Mouse (Mus musculus) layer of hippocampus, adult 18-20 months (tissue): ENCODE measurements around the gene Amd1. TPM values are rescaled to one million over a fixed set of nuclear protein-coding genes. Genes with fewer than 3 reads are reported as not detected.

Experiments
- DNase-seq, 2 experiments: peaks; one replicate each; pipeline ENCODE4 v3.0.0; 2022; ENCODE audit warnings: low spot score in 2 of 2
- total RNA-seq, 2 experiments: library from RNA; stranded (reverse); gene quantifications; 2 replicates each; pipeline ENCODE4 v1.2.3; 2021

The Amd1 gene
- total RNA-seq, 2 experiments from 2014 or later: 91.5 to 95.0 TPM

- DNase-seq: peak; percentile 90 to 97
These were observed 44.4 kb downstream of the Amd1 start, which contains the start of gene Gtf3c6 for GRCm38 (mm10) chr10:40257414-40258255. Gene Gtf3c6, minus strand, starts transcription at chr10:40258108.

DNA sequence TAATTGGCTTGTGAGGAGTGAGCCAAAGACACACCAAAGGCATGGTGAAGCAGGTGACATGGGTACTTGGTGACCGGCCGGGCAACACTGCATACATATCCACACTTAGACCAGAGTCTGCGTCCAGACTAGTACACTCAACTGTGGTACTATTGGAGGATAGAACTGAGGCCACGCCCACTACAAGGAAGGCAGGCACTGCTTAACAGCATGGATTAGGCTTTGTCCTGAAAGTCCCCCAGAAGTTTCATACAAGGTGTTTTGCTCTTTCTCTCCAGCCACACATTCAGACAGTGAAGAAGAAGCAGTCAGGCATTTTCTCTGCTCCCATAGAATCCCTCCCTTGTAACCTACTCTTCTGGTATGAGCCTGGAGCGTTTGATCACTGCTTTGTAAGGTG is 45.3 kb downstream of the Amd1 start:
- peak in 1 of 2 experiments; percentile 50 for DNase-seq

GRCm38 (mm10) chr10:40250969-40251368 is 51.0 kb downstream of the Amd1 start:
- DNase-seq: no peak

DNA sequence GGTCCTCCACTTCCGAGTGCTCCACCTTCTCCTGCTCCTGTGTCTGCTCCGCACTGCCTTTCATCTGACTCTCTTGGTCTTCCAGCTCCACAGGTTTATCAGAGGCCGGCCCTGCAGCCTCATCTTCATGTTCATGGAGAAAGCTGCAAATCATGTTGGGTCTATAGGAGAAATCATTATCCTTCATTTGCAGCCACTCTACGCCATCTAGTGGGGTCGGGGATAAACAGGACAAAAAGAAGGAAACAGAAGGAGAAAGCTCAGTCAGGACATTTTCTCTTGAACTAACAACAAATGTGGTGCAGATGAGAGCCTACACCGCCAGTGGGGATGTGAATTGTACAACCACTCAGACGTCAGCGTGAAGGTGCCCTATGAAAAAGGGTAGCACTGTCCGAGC is 52.4 kb downstream of the Amd1 start:
- peak in 1 of 2 experiments; percentile 29 for DNase-seq

GRCm38 (mm10) chr10:40247166-40247716 is 54.7 kb downstream of the Amd1 start:
- no peak for DNase-seq

- peak; percentile 74 to 87 for DNase-seq
These were observed 55.4 kb downstream of the Amd1 start, which contains the start of gene Rpf2 for GRCm38 (mm10) chr10:40246374-40247165. Gene Rpf2, minus strand, starts transcription at chr10:40247036.

GRCm38 (mm10) chr10:40237826-40238225 is 64.2 kb downstream of the Amd1 start:
- DNase-seq: no peak

Other genes with a start within 250 kb of the Amd1 start
- 1 to 10 TPM; 3.9 to 4.1 TPM for gene Slc16a10, start 159.9 kb downstream of the Amd1 start, total RNA-seq
- gene Rpf2, start 55.1 kb downstream of the Amd1 start, total RNA-seq: 10 to 100 TPM; 19.2 to 20.4 TPM
- gene Gtf3c6, start 44.1 kb downstream of the Amd1 start, total RNA-seq: 10 to 100 TPM; 23.2 to 27.2 TPM
- 10 to 100 TPM; 35.6 to 36.3 TPM for gene Cdk19, start 37.4 kb upstream of the Amd1 start, total RNA-seq